ENCODE assay signal across 11 mouse cellular contexts in the genomic region with DNA sequence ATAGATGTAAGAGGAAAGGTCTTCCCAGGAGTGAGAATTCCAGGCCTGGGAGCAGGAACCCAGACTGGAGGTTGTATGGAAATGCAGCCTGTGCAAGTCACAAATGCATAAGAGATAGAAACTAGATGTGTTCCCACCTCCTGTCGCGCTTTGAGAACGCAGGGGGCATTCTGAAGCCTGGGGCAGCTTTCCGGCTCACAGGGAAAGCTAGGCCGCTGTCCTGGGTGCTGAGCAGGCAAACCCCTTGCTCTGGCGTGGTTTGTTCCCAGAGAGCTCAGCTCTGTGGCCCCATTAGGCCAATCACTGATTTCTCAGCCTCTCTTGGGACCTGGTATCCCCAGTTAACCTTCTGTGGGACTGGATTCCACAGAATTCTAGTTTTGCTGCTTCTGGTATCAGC. TPM values are rescaled to one million over a fixed set of nuclear protein-coding genes. Genes with fewer than 3 reads are reported as not detected.
DNase-seq lines count a peak whose midpoint lies in the region; ATAC-seq lines count a peak whose summit lies in the region.
"Had no signal": no experiment of that assay in that cellular context is flagged by ENCODE, and none has a peak within 500 bp of the region (broad histone marks: within the 10 kb centered on the region; RNA-seq: fewer than 3 reads in every experiment).

No protein-coding gene starts in this region.

- H3K27me3 ChIP-seq in midbrain, embryonic 11.5 days (ENCODE audit: control insufficient read depth, insufficient read depth, low read length): no peaks in the 10 kb centered on the region

- H3K4me3 ChIP-seq in midbrain, embryonic 11.5 days (ENCODE audit: low read depth, low read length): no peak overlapping the region
- H3K4me3 ChIP-seq: liver, embryonic 15.5 days had no signal

- DNase-seq in heart, postnatal 10 days: peak; percentile 37 to 55
- no peak for DNase-seq in heart, adult 8-10 months (ENCODE audit: low spot score)
- peak; percentile 25 for DNase-seq in thymus, postnatal 4 days
- DNase-seq in thymus, postnatal 14 days: no peak
- no peak for DNase-seq in midbrain, embryonic 11.5 days (ENCODE audit: low spot score, missing footprints)
- DNase-seq in c-Kit-positive CD71-positive TER-119-positive erythroid progenitor cells, embryonic 14.5 days (ENCODE audit: low spot score): no peak
- DNase-seq: cerebellum, adult 11-12 months; thymus, adult 2 months had no signal

- no peaks in the 10 kb centered on the region for H3K9me3 ChIP-seq in midbrain, embryonic 11.5 days (ENCODE audit: control insufficient read depth, low read length)
- H3K9me3 ChIP-seq: liver, embryonic 15.5 days had no signal

- H3K9ac ChIP-seq in midbrain, embryonic 11.5 days (ENCODE audit: low read length): peak overlapping the region; percentile 6; the same call in 1 of the 2 replicates
- H3K9ac ChIP-seq: liver, embryonic 15.5 days had no signal

- no peaks in the 10 kb centered on the region for H3K36me3 ChIP-seq in midbrain, embryonic 11.5 days (ENCODE audit: control insufficient read depth, insufficient read depth, low read length)
- H3K36me3 ChIP-seq: liver, embryonic 15.5 days had no signal

- H3K4me1 ChIP-seq in midbrain, embryonic 11.5 days (ENCODE audit: control insufficient read depth, insufficient read depth, low read length): peaks cover 42% of the 10 kb centered on the region
- H3K4me1 ChIP-seq: liver, embryonic 15.5 days had no signal

- ATAC-seq in midbrain, embryonic 11.5 days (ENCODE audit: low FRiP score): no peak
- no peak for ATAC-seq in monocyte, adult 5-6 weeks (replicated peaks; ENCODE audit: insufficient number of reproducible peaks, low FRiP score, low TSS enrichment, poor library complexity, severe bottlenecking)
- no peak for ATAC-seq in activated CD4-positive, CD25-positive, alpha-beta regulatory T cell, adult 4 months

- intact Hi-C loops in heart, postnatal 10 days (cut with DNase I): no loop called here

- H3K4me2 ChIP-seq in midbrain, embryonic 11.5 days: no peak overlapping the region
- H3K4me2 ChIP-seq: liver, embryonic 15.5 days had no signal

- H3K27ac ChIP-seq in midbrain, embryonic 11.5 days (ENCODE audit: low read depth, low read length): peak overlapping the region; percentile 85
- H3K27ac ChIP-seq: liver, embryonic 15.5 days had no signal

- WGBS in midbrain, embryonic 11.5 days: 10% methylated on average over 6 of the region's 6 CpGs

RNA-seq across cellular contexts. Expression of gene Rhbdl3, which starts 11.9 kb away (rescaled TPM):
- total RNA-seq in heart, postnatal 10 days (2021): 1 to 10 TPM; 2.3 to 2.5 TPM
- 10 to 100 TPM in 1 of 4 experiments, 1 to 10 TPM in 3; 6.7 to 10.0 (median 7.8) TPM for total RNA-seq in heart, adult 8-10 months (2022)
- 14.9 and 15.2 TPM in 2 replicates for polyA plus RNA-seq in midbrain, embryonic 11.5 days (2014; fragmentation: Nextera tagmentation; extraction: Ambion mirVana)
- not detected in 3 replicates for total RNA-seq in monocyte, adult 5-6 weeks (2017)
- under 1 TPM; 0.17 to 0.48 TPM for polyA plus RNA-seq in activated CD4-positive, CD25-positive, alpha-beta regulatory T cell, adult 4 months (2017; shearing (Covaris generic))

Comparison
In these comparisons a context has a peak if more than half of its experiments do, and no peak if none do; other contexts are left out.
1. DNase-seq: peak in heart, postnatal 10 days (2 of 2) and thymus, postnatal 4 days (single experiment); none in heart, adult 8-10 months (single experiment), thymus, postnatal 14 days (single experiment), midbrain, embryonic 11.5 days (single experiment) and c-Kit-positive CD71-positive TER-119-positive erythroid progenitor cells, embryonic 14.5 days (single experiment).